Mouse (Mus musculus) forebrain, embryonic 11.5 days (tissue): Measurements from ENCODE around the gene Ubash3a. TPM values are rescaled to one million over a fixed set of nuclear protein-coding genes. Genes with fewer than 3 reads are reported as not detected.
A peak's percentile ranks its signal among the peaks of the same experiment; 100 is the strongest.

Source experiments
- ATAC-seq: fragments of 200-750 bp; cut with Nextera tagmentation; replicated peaks from 2 replicates; pipeline ENCODE4 v1.8.0; 2017; ENCODE audit warnings: moderate TSS enrichment; ENCODE audit not compliant: low FRiP score
- DNase-seq: peaks from one replicate; pipeline ENCODE4 v3.0.0-alpha.2; 2017; ENCODE audit warnings: low spot score
- H3K27ac ChIP-seq: fragments of 300-500 bp; sonication (generic); 2 replicates; pipeline ENCODE4 v1.5.1; 2014; ENCODE audit warnings: low read depth, low read length
- H3K27me3 ChIP-seq: fragments of 300-500 bp; sonication (generic); 2 replicates; pipeline ENCODE4 v1.6.1; 2014; ENCODE audit warnings: mild to moderate bottlenecking, low read length, mixed read lengths; ENCODE audit not compliant: control insufficient read depth, insufficient read depth
- H3K36me3 ChIP-seq: fragments of 300-500 bp; sonication (generic); 2 replicates; pipeline ENCODE4 v1.6.1; 2014; ENCODE audit warnings: mild to moderate bottlenecking, low read length, moderate library complexity, mixed read lengths; ENCODE audit not compliant: control insufficient read depth, insufficient read depth
- H3K4me1 ChIP-seq: fragments of 300-500 bp; sonication (generic); replicated peaks from 2 replicates; pipeline ENCODE4 v1.6.1; 2014; ENCODE audit warnings: low read length, mixed read lengths; ENCODE audit not compliant: control insufficient read depth, insufficient read depth
- H3K4me2 ChIP-seq: fragments of 300-500 bp; sonication (generic); 2 replicates; pipeline ENCODE4 v1.6.1; 2014; ENCODE audit warnings: low read depth, mild to moderate bottlenecking, low read length, moderate library complexity, mixed read lengths; ENCODE audit not compliant: severe bottlenecking
- H3K4me3 ChIP-seq: fragments of 300-500 bp; sonication (generic); 2 replicates; pipeline ENCODE4 v1.5.1; 2014; ENCODE audit warnings: low read depth, low read length
- H3K9ac ChIP-seq: fragments of 300-500 bp; sonication (generic); 2 replicates; pipeline ENCODE4 v1.6.1; 2014; ENCODE audit warnings: low read length
- H3K9me3 ChIP-seq: fragments of 300-500 bp; sonication (generic); 2 replicates; pipeline ENCODE4 v1.6.1; 2016; ENCODE audit warnings: low read length, mixed read lengths; ENCODE audit not compliant: control insufficient read depth
- WGBS: fragments of 180-500 bp; shearing (Covaris S2); extraction: QIAGEN DNeasy Blood & Tissue Kit; methylation state at CpG from one replicate; pipeline ENCODE4 v1.1.7; 2014; 5-methylcytosine and 5-hydroxymethylcytosine counted together
- polyA plus RNA-seq: library from polyadenylated mRNA; unstranded; fragments of >200 nt; fragmentation: Nextera tagmentation; extraction: Ambion mirVana; gene quantifications from 2 replicates; pipeline ENCODE4 v1.2.1, GENCODE M21; 2014

The Ubash3a gene
- polyA plus RNA-seq, 1 experiment from 2014 or later, result 0.79 TPM

DNA sequence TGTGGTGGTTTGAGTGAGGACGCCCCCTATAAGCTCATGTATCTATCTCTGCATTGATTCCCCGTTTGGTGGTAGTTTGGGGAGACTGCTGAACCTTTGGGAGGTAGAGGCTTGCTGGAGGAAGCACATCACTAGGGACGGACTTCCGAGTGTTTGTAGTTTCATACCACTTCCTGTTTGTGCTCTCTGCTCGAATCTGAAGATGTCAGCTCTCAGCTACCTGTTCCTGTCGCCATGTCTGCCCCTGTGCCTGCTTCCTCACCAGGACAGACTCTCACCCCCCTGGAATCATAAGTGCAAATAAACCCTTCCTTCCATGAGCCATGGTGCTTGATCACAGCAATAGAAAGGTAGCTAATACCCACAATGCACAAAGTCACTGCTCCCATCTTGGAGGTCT, 67.5 kb downstream of the Ubash3a start:
- ATAC-seq, result no peak
- H3K4me3 ChIP-seq, result no peak overlapping the region
- H3K36me3 ChIP-seq, result no peaks in the 10 kb centered on the region
- H3K9me3 ChIP-seq, result no peaks in the 10 kb centered on the region
- no peak overlapping the region for H3K4me2 ChIP-seq
- no peaks in the 10 kb centered on the region; the same call in 1 of the 2 replicates for H3K4me1 ChIP-seq
- no peak overlapping the region for H3K9ac ChIP-seq
- no peak for DNase-seq
- H3K27ac ChIP-seq, result no peak overlapping the region
- WGBS, result 80% methylated on average over 6 of the region's 6 CpGs
- H3K27me3 ChIP-seq, result no peaks in the 10 kb centered on the region

DNA sequence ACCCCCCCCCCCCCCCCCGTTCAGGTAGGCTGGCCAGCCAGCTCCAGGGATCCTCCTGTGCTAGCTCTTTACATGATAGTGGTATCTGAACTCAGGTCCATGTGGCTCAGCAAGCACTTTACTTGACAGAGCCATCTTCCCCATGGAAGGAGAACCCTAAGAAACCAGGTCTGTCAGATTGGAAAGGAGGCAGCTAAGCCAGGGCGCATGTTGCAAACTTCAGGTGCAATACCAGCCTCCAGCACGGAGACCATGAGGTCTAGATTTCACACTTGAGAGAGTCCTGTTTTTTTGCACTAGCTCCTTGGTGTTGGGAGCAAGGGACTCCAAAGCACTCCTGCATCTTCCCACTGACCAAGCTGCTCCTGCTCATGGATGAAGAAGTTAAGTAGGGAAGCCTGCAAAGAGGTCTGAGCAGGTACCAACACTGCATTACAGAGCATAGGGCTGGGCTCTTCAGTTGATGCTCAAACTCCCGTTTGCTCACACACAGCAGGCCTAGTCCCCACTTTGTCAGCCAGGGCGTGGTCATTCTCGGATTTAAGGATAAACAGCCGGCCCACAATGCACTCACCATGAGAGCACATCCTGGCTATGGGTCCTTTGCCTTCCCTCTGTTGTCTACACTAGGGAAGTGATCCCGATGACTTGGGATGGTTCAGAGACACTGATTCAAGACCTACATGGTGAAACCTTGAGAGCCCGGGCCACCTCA, 68.7 kb downstream of the Ubash3a start:
- ATAC-seq (peak; percentile 10; the same call in 1 of the 2 replicates), DNase-seq (no peak)
- Histone ChIP-seq H3K27ac (no peak overlapping the region), H3K9ac (no peak overlapping the region), H3K27me3 (no peaks in the 10 kb centered on the region), H3K9me3 (no peaks in the 10 kb centered on the region), H3K4me3 (peak overlapping the region; percentile 38), H3K4me2 (peak overlapping the region; percentile 66), H3K36me3 (no peaks in the 10 kb centered on the region), H3K4me1 (no peaks in the 10 kb centered on the region; the same call in 1 of the 2 replicates)
- 22% methylated on average over 9 of the region's 9 CpGs for WGBS

DNA sequence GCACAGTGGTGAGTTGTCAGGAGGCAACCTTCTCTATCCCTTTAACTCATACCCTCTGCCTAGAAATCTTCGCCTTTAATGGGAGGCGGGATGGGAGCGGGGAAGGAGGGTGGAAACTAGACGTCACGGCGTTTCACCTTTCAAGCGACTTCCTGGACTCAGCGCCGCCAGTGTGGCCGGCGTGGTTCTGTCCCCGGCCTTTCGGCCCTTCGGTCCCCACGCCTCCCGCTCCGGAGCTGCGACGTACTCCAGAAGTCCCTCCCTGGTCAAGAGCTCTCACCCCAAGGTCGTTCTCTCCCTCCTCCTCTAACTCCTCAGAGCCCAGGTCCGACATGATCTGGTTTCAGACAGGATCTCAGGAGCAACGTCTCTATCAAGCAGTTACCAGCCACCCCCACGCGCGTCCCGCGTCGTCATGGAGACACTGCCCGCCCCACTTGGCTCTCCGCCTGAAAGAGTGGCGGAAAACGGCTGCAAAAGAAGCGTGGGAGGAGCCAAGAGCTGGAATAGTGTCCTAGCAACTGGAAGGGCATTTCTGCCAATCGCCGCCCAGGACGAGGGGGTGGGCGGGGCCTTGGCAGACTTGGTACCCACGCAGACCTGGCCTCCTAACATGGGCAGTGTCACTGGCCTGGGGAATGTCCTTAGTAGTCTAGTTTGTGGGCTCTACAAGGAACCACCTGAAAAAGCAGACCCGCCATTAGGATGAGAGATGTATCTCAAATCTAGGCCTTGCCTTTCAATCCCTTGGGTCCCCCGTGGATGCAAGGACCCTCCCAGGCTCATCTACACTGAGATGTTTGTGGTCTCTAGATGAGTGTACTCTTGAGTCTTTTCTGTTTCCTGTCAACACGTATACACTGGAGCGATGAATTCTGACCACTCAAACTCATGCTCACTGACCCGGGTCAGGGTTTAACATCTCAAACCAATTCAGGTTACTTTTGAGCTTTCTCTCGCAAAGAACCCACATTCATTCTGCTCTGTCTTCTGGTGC, 69.5 kb downstream of the Ubash3a start, which contains the start of gene Rsph1:
Rsph1 (minus strand) TSS at position 462 of the 997 bp plus-strand sequence.
- H3K9me3 ChIP-seq, result no peaks in the 10 kb centered on the region
- H3K4me2 ChIP-seq, result peak within 1 kb of the TSS; percentile 66
- peak; percentile 92 for ATAC-seq
- H3K36me3 ChIP-seq, result no peaks in the 10 kb centered on the region
- no peak within 1 kb of the TSS for H3K27ac ChIP-seq
- H3K9ac ChIP-seq, result peak within 1 kb of the TSS; percentile 35
- WGBS, result 9% methylated on average over 44 of the region's 44 CpGs
- no peaks in the 10 kb centered on the region for H3K27me3 ChIP-seq
- DNase-seq, result peak; percentile 93
- H3K4me3 ChIP-seq, result peak within 1 kb of the TSS; percentile 38
- peaks cover 4% of the 10 kb centered on the region; the same call in 1 of the 2 replicates for H3K4me1 ChIP-seq

DNA sequence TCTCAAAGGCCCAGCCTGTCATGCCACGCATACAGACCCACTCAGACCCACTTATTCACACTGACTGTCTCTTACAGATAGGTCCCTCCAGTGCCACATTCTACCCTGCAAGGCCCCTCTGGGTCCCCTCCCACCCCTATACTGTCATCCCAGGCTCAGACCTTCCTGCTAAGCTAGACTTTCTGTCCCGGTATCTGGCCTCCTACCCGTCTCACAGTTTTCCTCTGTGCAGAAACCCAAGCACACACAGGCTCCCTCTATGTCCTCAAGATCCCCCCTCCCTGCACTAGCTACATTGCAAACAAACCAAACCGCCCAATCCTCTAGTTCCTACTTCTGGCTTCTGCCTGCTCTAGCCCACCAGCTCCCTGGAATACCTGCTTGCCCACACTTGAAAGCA, 70.3 kb downstream of the Ubash3a start:
- H3K4me3 ChIP-seq, result no peak overlapping the region
- no peaks in the 10 kb centered on the region for H3K27me3 ChIP-seq

DNA sequence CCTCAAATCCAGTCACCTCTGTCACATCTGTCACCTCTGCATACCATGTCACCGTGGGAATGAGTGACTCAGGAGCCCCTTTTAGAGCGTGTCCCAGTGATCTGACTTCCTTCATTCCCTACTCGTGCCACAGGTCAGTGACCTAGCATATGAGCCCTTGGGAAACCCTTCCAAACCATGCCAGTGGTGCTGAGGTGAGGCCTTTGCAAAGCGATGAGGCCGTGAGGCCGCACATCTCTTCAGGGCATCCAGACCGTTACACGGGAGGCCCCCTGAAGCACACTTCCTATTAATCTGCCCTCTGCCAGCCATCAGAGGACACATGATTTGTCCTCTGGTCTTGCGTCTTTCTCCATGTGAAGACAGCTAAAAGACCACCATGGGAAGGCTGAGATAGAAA, 71.9 kb downstream of the Ubash3a start:
- no peak overlapping the region for H3K4me3 ChIP-seq
- 85% methylated on average over 9 of the region's 9 CpGs for WGBS

More for the DNA sequence above, 70.3 kb downstream of the Ubash3a start:
- H3K4me2 ChIP-seq, result no peak overlapping the region
- H3K9me3 ChIP-seq, result no peaks in the 10 kb centered on the region
- ATAC-seq (no peak), DNase-seq (no peak)
- no peak overlapping the region for H3K27ac ChIP-seq
- no peaks in the 10 kb centered on the region for H3K36me3 ChIP-seq
- WGBS, result 80% methylated on average over 4 of the region's 4 CpGs
- peaks cover 7% of the 10 kb centered on the region; the same call in 1 of the 2 replicates for H3K4me1 ChIP-seq
- H3K9ac ChIP-seq, result no peak overlapping the region

DNA sequence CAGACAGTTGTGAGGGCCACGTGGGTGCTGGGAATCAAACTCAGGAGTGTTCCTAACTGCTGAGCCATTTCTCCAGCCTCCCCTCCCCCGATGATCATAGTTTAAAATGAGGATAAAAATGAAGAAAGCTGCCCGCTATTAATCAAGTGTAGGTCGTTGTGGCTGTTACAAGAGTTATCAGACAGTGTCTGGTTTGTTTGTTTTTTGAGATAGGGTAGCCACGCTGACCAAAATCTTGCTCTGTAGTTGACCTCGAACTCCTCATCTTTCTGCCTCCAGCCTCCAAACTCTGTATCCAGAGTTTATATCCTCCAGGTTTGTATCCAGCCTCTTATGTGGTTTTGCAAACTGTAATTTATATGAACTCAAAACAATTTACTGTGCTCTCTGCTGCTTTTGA, 72.6 kb downstream of the Ubash3a start:
- no peak overlapping the region for H3K4me3 ChIP-seq
- ATAC-seq, result no peak

More for the DNA sequence above, 71.9 kb downstream of the Ubash3a start:
- no peak for DNase-seq
- Histone ChIP-seq H3K36me3 (no peaks in the 10 kb centered on the region), H3K27ac (no peak overlapping the region), H3K9ac (no peak overlapping the region), H3K4me2 (no peak overlapping the region), H3K9me3 (no peaks in the 10 kb centered on the region), H3K27me3 (no peaks in the 10 kb centered on the region), H3K4me1 (peaks cover 7% of the 10 kb centered on the region; the same call in 1 of the 2 replicates)
- ATAC-seq, result no peak

DNA sequence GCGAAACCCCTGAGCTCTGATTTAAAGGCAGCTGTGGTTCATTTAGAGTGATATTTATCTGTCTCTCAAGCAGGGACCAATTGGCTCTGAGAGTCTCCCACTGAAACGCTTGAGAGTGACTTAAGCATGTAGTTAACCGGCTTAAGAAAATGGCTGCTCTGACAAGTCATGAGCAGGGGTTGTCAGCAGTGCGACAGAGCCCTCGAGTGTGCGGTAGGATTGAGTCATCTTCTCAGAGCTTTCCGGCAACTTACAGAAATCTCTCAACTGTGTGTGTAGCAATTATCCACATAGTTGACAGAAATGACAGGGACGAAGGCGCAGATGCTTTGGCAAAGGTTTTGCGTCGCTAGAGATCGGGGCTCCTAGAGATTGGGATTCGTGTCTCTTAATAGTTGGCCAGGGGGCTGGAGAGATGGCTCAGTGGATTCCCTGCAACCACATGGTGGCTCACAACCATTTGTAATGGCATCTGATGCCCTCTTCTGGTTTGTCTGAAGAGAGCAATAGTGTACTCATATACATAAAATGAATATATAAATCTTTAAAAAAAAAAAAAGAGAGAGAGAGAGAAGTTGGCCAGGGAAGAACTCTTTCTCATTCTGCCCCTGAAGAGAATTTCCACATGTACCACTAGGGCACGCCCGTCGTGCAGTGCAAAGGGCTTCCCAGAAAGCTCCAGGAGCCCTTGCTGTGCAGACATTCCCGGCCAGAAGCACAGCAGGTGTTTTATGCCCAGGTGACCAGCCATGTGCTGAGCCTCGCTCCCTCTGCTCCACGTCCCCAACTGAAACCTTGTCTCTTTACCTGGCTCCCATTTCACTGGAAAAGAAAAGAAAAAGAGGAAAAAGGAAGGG, 74.4 kb downstream of the Ubash3a start:
- Histone ChIP-seq H3K4me1 (peaks cover 7% of the 10 kb centered on the region; the same call in 1 of the 2 replicates), H3K4me2 (no peak overlapping the region), H3K9ac (no peak overlapping the region), H3K9me3 (no peaks in the 10 kb centered on the region), H3K27ac (no peak overlapping the region), H3K27me3 (no peaks in the 10 kb centered on the region), H3K4me3 (no peak overlapping the region), H3K36me3 (no peaks in the 10 kb centered on the region)
- ATAC-seq, result no peak
- no peak for DNase-seq
- 45% methylated on average over 19 of the region's 19 CpGs for WGBS

More for the DNA sequence above, 72.6 kb downstream of the Ubash3a start:
- Histone ChIP-seq H3K36me3 (no peaks in the 10 kb centered on the region), H3K9ac (no peak overlapping the region), H3K27ac (no peak overlapping the region), H3K27me3 (no peaks in the 10 kb centered on the region), H3K4me2 (no peak overlapping the region), H3K9me3 (no peaks in the 10 kb centered on the region), H3K4me1 (peaks cover 7% of the 10 kb centered on the region; the same call in 1 of the 2 replicates)
- WGBS, result 85% methylated on average over 6 of the region's 6 CpGs
- DNase-seq, result no peak

DNA sequence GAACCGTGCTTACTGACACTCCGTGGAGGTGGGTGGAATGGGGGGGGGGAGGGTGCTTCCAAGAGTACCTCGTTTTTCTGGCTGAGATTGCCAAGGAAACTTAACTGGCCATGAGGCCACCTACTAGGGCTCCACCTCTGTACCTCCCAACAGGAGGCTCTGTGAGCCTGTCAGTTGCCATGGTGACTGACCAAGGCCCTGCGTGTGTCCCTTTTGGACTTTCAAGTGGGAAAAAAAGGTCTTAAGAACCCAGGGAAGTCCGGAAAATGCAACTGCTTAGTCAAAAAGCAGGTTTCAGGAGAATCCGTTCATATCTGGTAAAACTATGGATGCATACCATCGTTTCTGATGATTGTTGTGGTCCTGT, 75.0 kb downstream of the Ubash3a start:
- Histone ChIP-seq H3K9me3 (no peaks in the 10 kb centered on the region), H3K9ac (no peak overlapping the region), H3K27ac (no peak overlapping the region), H3K36me3 (no peaks in the 10 kb centered on the region), H3K27me3 (no peaks in the 10 kb centered on the region), H3K4me1 (peaks cover 7% of the 10 kb centered on the region; the same call in 1 of the 2 replicates), H3K4me2 (no peak overlapping the region), H3K4me3 (no peak overlapping the region)
- DNase-seq, result no peak
- WGBS, result 10% methylated on average over 7 of the region's 7 CpGs
- no peak for ATAC-seq
